Mouse (Mus musculus) B cell, adult 2 months (primary cell): ENCODE measurements at regions not wholly inside any gene's neighbourhood (a gene's known extent, or its start where the extent isn't known, plus 50 kb on each side); places are given as distances from the start of the nearest gene placed in this dataset.

Experiments
- DNase-seq, 2 experiments: peaks; one replicate each; pipeline ENCODE4 v3.0.0; 2022

- no peak for DNase-seq
These were observed 400.1 kb downstream of the Gm9195 start for GRCm38 (mm10) chr14:72091579-72091978.

- DNase-seq: no peak
These were observed 410.2 kb downstream of the Gm9195 start for GRCm38 (mm10) chr14:72081473-72081872.

- DNase-seq: no peak
These were observed 427.4 kb downstream of the Gm9195 start for GRCm38 (mm10) chr14:72064111-72064812.

GRCm38 (mm10) chr14:72042881-72043236 is 448.8 kb downstream of the Gm9195 start:
- DNase-seq: no peak

- DNase-seq: no peak
These were observed 449.3 kb downstream of the Gm9195 start for GRCm38 (mm10) chr14:72042112-72042880.

GRCm38 (mm10) chr14:72030396-72030795 is 461.2 kb downstream of the Gm9195 start:
- no peak for DNase-seq

GRCm38 (mm10) chr14:72027362-72028020 is 464.1 kb downstream of the Gm9195 start:
- DNase-seq: no peak

GRCm38 (mm10) chr14:72004371-72004770 is 487.3 kb downstream of the Gm9195 start:
- DNase-seq: no peak

GRCm38 (mm10) chr14:72002205-72003138 is 489.2 kb downstream of the Gm9195 start:
- no peak for DNase-seq

GRCm38 (mm10) chr14:71973016-71973415 is 518.6 kb downstream of the Gm9195 start:
- DNase-seq: no peak

GRCm38 (mm10) chr14:71972521-71972920 is 519.1 kb downstream of the Gm9195 start:
- DNase-seq: no peak

- no peak for DNase-seq
These were observed 524.0 kb downstream of the Gm9195 start for GRCm38 (mm10) chr14:71967646-71968045.

- no peak for DNase-seq
These were observed 528.1 kb downstream of the Gm9195 start for GRCm38 (mm10) chr14:71963389-71964169.

- no peak for DNase-seq
These were observed 542.9 kb downstream of the Gm9195 start for GRCm38 (mm10) chr14:71948701-71949100.

GRCm38 (mm10) chr14:71937157-71937485 is 554.5 kb downstream of the Gm9195 start:
- no peak for DNase-seq

- no peak for DNase-seq
These were observed 555.1 kb downstream of the Gm9195 start for GRCm38 (mm10) chr14:71936373-71937156.

- DNase-seq: no peak
These were observed 575.7 kb downstream of the Gm9195 start for GRCm38 (mm10) chr14:71915964-71916363.

GRCm38 (mm10) chr14:71910936-71911335 is 580.7 kb downstream of the Gm9195 start:
- DNase-seq: no peak

GRCm38 (mm10) chr14:71895468-71895867 is 596.2 kb downstream of the Gm9195 start:
- no peak for DNase-seq

GRCm38 (mm10) chr14:71894811-71895210 is 596.8 kb downstream of the Gm9195 start:
- no peak for DNase-seq

GRCm38 (mm10) chr14:71893361-71893760 is 598.3 kb downstream of the Gm9195 start:
- no peak for DNase-seq
